Mouse (Mus musculus): ENCODE measurements around the gene Macrod2. TPM values are rescaled to one million over a fixed set of nuclear protein-coding genes. Genes with fewer than 3 reads are reported as not detected.

Macrod2 gene
- 28.3 and 29.3 TPM in 2 replicates for polyA plus RNA-seq (2012; rRNA removed)

GRCm38 (mm10) chr2:140395179-140395578 lies at the start of gene Macrod2:
Macrod2 (plus strand) TSS chr2:140395309.

DNA sequence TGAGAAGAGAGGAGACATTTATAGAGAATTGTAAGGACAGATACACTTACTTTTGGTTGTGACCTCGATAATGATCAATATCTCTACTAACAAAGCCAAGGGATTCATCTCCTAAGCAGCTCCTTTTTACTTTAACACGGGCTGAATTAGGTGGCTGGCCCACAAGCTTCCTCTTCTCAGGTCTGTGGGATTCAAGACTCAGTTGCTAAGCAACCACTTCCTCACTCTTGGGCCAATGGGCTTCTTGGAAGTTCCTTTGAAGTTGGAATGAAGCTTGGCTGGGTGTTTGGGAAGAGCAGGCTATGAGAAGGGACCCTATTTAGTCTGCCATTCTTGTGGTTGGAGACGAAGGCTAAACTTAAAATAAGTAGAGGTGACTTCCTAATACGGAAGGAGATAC lies 5.6 kb upstream of the Macrod2 start, which contains the start of gene Sel1l2:
TSS of gene Sel1l2 (minus strand) at position 182 of the 400 bp plus-strand sequence.

GRCm38 (mm10) chr2:140670963-140671702 lies 276.0 kb downstream of the Macrod2 start, which contains the start of gene Flrt3:
Flrt3 (minus strand) TSS chr2:140671469.

Other genes starting within 250 kb of the Macrod2 start
- not detected in 2 replicates for gene Gm17374, start 243.3 kb upstream of the Macrod2 start, polyA plus RNA-seq (2012; rRNA removed)
- 7.5 and 8.4 TPM in 2 replicates for gene Esf1, start 224.7 kb upstream of the Macrod2 start, polyA plus RNA-seq (2012; rRNA removed)
- gene Ndufaf5, start 224.7 kb upstream of the Macrod2 start, polyA plus RNA-seq (2012; rRNA removed), result 45.7 and 46.4 TPM in 2 replicates
- not detected in 2 replicates for gene Sel1l2, start 5.6 kb upstream of the Macrod2 start, polyA plus RNA-seq (2012; rRNA removed)